Mouse (Mus musculus) frontal cortex, postnatal 14 days (tissue): Measurements from ENCODE around the gene Rora.
"Not testable (repeated sequence)": the region's sequence is repeated elsewhere in the genome, so short reads cannot be mapped to it uniquely, and the experiment has no call there.

ENCODE experiments used
- DNase-seq, 2 experiments: peaks; one replicate each; pipeline ENCODE4 v3.0.0; 2022; ENCODE audit warnings: low spot score in 2 of 2

Gene Rora

DNA sequence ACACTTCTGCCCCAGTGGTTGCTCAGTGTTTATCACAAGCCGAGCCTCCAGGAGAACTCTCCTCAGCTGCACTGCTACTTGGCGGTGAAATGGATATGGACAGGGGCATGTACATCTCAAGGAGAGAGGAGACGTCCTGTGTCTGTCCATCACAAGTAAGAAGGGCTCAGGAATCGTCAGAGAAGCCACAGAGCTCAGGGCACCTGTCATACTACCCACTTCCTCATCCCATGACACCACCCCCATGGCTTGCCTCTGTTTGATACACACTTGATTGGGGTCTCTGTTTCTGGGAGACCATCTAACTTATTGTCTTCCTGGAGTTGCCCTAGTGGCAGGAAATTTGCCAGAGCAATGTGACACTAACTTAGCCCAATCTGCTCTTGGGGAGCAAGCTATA lies 433.3 kb downstream of the Rora start:
- DNase-seq, result no peak

DNA sequence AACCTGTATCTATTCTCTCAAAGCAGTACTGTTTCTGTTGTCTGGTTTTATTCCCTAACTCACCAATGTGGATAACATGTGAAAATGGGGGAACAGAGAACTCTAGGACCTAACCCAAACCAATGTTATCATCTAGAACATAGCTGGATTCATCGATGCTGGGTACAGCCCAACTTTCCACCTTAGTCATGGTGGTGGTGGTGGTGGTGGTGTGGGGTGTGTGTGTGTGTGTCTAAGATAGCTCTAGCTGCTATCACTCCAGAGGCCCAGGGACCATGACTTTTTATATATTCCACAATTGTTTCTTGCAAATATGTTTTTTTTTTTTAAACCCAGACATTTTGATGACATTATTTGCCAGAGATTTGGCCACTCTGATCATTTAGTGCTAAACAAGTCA lies 433.7 kb downstream of the Rora start:
- no peak for DNase-seq

DNA sequence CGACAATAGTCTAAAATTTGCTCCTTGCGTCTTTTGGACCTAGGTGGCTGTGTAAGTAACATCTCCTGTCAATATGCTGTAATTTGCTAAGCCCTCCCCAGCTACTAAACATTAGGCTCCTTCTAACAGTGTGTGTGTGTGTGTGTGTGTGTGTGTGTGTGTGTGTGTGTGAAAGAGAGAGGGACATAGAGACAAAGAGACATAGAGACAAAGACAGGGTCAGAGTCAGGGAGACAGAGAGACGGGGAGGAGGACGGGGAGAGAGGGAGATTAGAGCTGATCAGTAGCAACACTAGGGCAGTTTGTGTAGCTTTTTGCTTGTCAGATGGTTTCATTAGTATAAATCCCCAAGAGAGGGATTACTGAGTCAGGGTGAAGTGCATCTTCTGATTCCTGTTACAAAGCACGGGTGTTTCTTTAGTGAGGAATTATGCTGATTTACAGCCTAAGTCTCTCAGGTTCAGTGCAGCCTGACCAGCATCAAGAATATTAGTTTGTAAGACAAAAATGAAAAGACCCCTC lies 437.2 kb downstream of the Rora start:
- no peak for DNase-seq

DNA sequence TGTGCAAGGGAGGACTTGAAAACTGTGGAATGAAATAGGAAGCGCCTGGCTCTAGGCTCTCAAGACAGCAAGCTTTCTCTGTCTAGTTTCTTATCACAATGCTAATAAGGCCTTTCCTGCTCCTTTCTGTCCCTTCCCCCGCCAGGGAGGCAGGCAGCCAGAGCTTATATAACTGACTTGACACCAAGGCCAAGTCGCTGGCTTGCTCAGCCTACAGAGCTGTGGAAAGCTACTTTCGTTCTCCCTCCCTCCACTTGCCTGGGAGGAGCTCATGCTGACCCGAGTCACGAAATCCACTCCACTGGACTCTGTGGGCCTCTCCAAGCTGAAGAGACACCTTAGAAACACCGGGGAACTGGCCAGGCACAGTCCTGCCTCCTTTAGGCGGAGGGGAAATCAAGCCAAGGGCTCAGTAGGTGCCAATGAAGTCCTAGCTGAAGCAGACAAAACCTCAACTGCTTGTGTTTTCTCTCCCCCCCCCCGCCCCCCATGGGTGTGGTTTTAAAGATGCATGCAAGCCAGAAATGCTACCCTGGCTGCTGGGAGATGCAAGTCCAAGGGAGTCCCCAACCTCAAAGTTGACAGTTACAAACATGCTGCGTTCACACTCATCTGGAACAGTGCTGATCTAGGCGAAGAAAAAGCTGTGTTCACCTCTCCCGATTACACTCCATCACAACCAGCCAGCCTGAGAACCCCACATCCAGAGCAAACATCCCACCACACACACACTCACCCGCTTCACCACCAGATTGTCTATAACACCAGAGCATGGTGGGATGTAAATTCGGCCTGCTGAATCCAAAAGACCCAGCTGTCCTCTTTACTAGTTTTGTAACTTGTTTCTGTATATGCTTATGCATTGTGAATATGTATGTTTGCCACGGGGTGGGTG lies 438.8 kb downstream of the Rora start:
- peak; percentile 31 to 38 for DNase-seq

DNA sequence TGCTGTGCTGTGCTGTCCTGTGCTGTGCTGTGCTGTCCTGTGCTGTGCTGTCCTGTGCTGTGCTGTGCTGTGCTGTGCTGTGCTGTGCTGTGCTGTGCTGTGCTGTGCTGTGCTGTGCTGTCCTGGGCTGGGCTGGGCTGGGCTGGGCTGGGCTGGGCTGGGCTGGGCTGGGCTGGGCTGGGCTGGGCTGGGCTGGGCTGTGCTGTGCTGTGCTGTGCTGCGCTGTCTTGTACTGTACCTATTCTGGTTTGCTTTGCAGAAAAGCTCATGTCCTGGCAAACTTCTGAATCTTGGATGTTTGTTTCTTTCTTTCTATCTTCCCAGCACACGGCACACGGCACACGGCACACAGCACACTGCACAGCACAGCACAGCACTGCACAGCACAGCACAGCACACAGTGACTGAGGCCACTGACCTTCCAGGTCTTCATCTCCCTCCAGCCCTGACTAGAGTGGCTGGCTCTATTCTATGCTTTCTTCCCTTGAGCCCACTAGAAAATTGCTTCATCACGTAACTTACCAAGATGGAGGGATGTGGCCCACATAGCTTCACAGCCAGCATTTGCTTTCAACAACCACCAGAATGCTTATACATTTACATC lies 446.7 kb downstream of the Rora start:
- DNase-seq, result not testable (repeated sequence)

DNA sequence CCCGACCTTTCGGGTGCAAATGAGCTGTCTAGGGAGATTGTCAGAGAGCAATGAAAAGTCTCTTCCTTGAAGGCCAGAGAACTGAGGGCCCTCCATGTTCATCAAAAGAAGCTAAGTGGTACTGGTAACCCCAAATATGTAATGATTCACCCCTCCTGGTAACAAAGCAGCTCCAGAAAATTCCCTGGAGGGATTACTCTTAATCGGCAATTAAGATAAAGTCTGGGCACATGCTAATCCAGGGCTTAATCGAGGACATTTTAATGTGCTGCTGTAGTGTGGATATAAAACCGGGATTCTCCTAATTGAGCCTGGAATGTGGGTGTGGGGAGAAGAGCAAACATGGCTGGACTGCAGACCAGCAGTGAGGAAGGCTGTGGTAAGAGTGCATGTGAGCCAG lies 450.7 kb downstream of the Rora start:
- DNase-seq, result no peak

DNA sequence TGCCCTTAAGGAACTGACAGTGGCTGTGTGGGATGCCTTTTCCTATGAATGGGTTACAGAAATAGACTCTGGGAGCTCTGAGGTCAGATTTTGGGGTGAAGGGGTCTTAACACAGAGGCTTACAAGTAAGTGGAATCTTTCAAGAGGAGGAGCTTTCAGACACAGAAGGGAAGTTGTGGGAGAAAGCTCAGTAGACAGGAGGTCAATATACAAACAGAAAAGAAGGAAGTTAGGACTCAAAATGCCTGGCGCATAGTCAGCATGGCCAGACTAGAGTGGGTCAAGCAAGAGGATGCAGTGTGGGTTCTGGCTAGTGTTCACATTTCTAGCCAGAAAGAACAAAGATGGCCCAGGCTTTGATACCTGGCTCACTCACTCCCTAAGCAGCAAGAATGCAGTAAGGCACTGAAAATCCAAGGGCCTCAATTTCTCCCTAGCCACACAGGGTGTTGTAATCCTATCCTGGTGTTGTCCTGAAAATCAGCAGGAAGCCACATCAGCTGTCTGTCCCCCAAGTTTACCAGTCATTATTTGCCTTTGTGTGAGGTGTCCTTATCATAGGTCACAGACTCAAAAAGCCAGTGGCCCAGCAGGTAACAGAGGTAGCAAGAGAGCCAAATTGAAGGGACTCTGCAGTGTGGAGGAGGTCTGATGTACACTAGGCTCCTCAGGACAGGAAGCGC lies 456.2 kb downstream of the Rora start:
- DNase-seq, result no peak

DNA sequence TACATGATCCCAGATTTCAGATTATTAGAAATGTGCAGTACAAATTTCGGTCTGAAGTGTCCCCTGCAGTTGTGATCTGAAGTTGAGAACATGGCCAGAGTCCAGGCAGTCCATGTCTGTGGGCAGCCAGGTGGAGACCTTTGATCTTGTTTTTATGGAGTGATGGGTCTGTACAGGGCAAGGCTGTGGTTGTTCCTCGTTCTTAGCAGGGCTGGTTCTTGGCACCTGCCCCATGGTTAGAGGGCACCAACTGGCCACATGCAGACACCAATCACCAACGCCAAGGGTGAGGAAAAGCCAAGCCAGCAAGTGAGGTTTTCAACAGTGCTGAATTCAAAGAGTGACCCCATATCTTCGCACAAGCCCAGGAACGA lies 456.7 kb downstream of the Rora start:
- no peak for DNase-seq

DNA sequence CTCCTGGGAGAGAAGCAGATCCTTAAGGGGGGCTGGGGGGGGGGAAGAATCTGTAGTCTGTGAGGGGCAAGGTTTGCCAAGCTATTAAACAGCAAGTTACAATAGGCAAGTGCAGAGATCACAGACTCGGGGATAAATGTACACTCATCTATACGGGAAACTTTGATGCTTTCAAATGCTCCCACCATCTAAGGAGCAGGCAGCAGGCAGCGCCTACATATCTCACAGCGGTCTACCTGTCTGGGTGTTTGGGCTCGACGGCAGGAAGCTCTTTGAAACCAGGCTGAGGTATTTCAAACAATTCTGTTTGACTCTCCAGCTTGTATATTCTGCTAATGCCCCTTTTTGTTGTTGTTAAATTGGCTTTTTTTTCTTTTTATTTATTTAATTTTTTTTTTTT lies 457.1 kb downstream of the Rora start:
- DNase-seq, result no peak

DNA sequence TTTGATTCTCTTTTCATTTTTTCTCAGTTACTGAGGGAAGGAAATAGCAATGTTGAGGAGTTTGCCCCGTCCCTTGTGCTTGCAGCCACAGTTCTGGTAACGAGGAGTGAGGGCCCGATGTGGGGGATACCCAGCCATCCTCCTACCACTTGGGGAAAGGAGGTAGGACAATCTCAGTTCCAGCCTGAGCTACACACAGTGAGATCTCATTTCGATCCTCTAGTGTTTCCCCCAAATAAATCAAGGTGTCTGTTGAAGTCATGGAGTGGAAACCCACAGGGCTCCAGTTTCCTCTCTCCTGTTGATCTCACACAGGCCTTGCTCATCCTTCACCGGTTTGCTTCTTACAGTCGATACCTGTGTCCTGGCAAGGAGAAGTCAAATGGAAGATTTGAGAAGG lies 458.0 kb downstream of the Rora start:
- DNase-seq, result no peak

DNA sequence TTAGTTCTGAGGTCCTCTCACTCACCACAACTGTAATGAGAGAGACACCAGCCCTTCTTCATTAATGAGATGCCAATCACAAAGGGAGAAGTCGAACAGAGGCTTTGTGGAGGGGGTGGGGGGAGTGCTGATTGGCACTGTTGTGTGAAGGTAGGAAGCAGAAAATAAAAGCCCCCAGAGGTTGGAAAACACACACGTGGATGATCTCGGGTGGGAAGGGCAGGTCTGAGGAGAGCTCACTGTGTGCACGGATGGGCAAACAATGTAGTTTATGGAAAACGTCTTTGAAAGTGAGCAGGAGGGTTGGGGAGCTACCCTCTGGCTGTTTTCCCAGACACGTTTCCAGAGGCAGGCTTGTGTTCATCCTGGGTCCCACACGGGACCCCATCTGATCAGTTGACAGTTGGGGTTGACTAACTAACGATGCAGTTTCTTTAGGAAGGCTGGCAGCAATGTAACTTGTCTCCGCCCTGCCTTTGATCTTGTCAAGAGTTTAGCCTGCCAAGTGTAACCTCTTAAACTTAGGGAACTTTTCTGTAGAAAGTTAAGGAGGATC lies 460.9 kb downstream of the Rora start:
- DNase-seq, result no peak

DNA sequence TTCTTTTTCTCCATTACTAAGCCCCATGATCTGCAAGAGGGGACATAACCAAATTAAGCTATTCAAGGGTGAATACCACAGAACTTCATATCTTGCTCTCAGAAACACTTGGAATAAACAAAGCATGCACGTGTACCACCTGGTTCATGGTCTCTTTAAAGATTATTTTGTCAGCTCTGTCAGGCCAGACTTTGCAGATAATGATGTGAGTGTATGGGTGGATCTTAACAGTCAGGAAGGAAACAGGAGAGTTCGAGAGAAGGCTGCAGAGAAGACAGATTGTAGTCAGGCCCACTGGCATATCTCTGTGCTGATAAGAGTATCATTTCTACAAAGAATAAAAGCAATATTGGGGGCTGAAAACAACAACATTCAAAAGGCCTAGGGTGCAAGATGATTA lies 463.2 kb downstream of the Rora start:
- DNase-seq, result no peak

DNA sequence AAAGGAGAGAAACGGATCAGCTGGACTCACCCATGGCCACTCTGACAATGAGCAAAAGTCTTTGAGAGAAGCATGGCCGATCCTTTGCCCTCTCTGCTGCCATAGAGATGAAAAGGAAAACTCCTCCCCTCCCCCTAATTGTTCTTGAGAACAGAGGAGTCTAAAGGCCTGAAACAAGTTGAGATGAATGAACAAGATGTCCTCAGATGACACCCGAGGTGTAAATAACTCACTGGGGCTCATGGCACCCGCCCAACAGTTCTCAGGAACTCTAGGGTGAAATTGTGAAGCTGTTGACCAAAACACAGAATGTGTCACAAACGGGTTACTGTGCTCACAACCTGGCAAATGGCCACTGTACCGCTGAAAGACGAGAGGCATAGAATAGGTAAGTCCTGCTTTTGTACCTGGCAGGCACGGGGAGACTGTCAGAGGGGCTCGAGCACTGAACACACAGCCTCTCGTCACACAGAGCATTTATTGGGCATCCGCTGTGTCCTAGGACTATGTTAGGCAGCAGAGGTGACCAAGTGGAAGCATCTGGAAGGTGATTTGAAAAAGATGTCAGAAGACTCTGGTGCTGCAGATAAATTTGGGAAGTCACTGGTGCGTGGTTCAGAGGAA lies 467.6 kb downstream of the Rora start:
- no peak for DNase-seq

DNA sequence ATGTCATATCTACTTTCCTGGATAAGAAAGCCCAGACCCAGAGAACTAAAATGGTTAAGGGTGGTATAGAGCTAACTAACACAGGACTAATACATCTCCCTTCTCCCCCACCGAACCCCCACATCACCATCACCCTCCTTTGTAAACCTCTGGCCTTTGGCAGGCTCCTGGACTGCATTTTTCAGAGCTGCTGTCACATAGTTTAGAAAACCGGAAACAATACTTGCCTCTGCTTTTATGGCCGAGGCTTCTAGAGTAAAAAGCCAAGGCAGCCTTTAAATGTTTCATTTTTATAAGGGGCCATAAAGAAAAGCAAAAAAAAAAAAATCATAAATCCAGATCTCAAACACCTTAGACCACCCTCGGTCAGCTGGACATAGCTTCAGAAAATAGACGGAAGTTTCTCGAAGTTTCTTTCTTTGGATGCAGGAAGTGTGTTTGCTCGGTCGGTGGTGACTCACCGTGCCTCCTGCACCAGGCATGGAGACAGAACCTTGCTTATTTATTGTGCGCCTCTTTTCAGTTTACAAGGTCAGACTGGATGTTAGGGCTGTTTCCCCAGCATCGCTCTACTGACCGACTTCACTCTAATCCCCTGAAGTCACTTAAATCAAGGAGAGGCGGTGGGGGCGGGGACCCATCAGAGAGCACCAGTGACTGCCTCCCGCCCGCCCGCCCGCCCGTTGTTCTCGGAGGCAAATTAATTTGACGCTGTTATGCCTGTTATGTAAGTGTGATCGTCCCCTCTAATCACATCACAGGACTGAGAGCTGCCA lies 471.6 kb downstream of the Rora start:
- DNase-seq, result peak in 1 of 2 experiments; percentile 18

DNA sequence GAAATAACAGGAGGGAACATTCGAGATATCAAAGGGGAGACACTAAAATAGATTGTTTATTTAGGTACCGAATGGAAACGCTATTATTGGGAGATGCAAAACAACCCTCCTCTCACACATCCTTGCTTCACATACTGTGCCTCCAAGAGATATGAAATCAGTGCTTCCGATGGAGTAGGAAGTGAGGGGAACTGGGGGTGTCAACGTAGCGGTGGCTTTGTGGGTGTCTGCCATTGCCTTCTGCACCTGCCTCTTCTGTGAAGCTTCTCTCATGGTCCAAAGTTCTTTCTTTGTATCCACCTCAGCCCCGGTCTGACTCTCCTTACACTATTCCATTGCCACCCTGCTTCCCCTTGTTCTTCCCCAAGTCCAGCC lies 472.2 kb downstream of the Rora start:
- DNase-seq, result no peak

DNA sequence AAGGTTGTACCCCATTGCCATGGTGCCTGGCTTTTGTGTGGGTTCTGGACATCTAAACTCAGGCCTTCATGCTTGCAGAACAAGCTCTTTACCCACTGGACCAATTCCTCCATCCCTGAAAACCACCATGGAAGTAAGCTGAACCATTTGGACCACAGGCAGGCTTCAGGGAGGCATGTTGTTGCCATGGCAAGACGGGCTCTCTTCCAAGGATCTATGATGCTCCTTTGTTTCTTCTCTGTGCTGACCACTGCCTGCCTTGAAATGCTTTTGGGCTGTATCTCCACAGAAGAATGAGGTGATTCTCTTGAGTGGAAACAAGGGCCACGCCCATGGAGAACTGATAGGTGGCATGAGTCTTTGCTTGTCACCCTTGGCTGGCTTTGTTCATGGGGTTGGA lies 473.0 kb downstream of the Rora start:
- no peak for DNase-seq

DNA sequence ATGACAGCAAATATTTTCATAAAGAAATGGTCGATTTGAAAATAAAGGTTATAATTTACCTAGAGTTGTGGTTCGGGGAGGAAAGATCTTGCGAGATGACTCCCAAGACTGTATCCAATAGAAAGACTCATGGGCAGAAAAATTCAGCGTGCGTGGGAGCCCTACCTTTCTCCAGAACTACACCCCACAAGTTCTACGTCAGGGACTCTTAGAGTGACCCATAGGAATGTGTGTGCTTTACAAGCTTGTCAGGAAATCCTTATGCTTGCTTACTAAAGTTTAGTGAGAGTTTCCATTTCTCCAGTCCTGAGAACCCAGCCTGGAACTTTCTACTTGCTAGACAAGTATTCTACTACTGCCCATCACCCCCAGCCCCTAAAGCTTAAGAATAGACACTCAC lies 474.7 kb downstream of the Rora start:
- DNase-seq, result no peak

DNA sequence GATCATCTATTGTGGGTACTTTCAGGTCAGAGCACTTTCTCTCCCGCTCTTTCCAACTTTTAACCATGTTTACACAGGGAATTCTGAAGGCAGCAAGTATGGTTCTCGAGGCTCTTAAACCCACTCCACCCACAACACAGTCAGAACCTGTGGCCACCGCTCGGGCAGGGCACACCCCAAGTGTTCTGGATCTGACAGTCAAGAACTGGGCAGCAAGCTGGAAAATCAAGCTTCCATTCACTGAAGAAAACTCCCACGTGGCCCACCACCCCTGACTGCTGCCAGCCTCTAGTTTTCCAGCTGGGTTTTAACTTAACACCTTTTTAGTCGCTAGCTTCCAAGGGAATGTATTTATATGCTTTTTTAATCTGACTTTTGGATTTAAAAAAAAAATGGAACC lies 479.4 kb downstream of the Rora start:
- DNase-seq, result peak in 1 of 2 experiments; percentile 17

DNA sequence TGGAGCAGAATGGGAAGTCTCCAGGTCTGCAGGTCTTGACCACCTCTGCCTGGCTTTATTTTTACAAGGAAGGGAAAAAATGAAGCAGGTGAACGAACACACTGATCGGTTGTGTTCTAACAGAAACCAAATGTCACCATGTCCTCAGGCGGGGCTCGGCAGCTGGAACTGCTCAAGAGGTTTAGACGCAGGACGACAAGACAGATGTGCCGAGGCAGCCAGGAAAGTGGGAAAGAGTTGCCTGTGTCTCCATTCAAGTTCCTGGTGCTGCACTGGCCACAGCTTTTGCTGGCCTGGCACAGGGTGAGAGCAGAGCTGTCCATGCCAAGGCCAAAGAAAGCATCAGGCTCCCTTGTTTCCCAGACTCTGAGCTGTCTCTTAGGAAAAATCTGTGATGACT lies 480.1 kb downstream of the Rora start:
- no peak for DNase-seq

DNA sequence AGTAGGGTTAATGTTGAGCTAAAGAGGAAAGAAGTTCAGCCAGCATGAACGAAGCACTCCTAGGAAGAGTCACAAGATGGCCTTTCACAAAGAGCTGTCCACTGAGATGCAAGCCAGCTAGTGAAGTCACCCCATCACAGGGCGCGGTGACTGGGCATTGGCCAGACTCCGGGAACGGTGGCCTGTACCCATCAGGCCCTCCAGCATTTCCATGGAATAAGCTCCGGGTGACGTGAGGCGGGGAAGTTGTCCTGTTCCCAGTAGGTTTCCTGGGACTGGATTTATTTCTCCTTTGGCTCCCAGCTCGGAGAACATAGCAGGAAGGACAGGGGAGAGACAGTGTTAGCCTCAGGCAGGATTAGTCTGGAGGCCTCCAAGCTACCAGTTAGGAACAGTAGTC lies 481.0 kb downstream of the Rora start:
- DNase-seq, result no peak

DNA sequence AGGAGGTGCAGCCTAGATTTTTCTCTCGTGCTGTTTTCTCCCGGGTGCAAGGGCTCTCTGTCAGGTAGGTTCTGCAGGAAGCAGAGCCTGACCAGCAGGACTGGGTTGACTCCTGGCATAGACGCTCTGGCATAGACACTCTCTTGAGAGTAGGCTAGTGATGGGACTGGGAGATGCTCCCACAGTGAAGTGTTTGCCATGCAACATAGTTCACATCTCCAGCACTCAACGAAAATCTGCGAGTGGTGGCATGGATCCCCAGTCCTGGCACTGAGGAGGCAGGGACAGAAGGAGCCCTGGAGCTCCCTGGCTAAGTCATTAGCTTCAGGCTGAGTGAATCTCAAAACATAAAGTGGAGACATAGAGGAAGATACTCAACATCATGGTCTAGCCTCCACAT lies 483.2 kb downstream of the Rora start:
- no peak for DNase-seq
